Mouse (Mus musculus): ENCODE results near the gene Rbmxl1.
"Not testable (repeated sequence)": the region's sequence is repeated elsewhere in the genome, so short reads cannot be mapped to it uniquely, and the experiment has no call there.

Rbmxl1 gene

DNA sequence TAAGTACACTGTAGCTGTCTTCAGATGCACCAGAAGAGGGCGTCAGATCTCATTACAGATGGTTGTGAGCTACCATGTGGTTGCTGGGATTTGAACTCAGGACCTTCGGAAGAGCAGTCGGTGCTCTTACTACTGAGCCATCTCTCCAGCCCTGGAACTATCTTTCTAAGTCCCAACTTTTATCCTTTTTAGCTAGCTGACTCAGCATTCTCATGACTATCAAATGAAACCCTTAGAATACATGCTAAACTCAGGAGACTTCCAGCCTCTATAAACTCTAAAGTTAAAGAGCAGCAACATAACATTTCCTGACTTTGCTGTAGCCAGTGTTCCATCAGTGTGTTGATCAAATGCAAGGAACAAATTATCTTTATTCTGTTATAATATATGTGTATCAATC lies 12.4 kb downstream of the Rbmxl1 start:
- DNase-seq (ENCODE audit: extremely low spot score, low read depth, low spot score), result not testable (repeated sequence)

DNA sequence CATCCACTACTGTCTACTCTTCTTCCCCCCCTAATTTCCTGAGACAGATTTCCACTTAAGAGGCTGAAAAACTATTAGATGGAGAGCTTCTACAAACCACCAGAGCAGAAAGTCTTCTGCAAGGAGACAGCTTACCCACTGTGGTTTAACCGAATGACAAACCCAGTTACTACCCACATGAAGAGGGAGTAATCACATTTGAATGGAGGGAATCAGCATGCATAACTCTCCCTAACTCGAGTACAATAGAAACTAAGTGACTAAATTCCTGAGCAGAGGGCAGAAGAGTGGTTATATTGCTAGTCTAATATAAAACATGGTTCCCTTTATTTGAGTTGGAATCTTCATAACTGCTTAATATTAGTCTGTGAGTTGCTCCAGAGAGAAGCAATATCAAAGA lies 15.7 kb downstream of the Rbmxl1 start:
- no peak for DNase-seq (ENCODE audit: extremely low spot score, low read depth, low spot score)

DNA sequence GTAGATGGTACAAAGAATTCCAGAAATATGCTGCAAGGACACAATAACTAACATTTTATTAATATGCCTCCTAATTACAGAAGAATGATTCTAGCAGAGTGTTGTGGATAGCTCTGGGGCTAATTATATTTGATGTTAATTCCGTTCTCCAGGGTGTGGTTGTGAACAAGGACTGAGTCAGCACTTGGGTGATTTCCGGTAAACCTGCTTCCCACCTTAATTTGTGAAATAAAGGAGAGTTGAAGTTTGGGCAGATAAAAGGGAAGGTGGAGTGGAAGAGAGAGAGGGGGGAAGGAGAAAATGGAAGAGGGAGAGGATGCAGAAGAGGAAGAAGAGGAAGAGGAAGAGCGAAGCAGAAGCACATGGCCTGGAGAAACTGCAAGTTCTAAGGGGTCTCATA lies 19.0 kb downstream of the Rbmxl1 start:
- DNase-seq (ENCODE audit: extremely low spot score, low read depth, low spot score), result no peak

DNA sequence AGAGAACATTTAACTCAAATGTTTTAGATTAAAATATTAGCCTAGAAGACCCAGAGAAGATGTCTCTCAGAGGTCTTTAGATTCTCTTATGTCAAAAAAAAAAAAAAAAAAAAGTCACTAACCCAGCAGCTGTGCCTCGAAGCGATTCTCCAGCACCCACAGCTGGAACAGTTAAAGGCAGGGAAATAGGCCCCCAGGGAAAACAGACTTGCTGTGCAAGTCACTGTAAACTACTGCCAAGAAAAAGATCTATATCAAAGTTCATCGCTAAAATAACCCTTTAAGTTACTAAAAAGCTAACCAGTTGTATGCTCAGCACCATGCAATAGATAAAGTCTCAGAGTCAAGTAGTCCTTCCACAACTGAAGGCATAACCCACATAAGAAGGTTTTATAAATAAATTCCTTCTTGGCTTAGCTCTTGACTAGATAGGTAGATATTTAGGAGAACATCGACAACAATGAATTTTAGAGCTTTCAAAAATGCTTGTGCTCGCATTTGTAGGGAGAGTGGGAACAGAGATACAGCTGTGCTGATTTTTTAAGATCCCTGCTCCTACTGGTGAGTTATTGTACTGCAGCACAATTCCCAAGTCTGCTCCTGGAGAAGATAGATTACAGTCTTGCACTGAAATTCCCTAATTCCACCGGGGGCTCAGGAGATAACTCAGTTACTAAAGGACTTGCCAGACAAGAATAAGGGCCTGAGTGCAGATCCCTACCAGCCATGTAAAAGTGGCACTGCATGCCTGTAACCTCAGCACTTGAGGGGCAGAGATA lies 31.5 kb downstream of the Rbmxl1 start:
- DNase-seq (ENCODE audit: extremely low spot score, low read depth, low spot score), result peak; percentile 24

DNA sequence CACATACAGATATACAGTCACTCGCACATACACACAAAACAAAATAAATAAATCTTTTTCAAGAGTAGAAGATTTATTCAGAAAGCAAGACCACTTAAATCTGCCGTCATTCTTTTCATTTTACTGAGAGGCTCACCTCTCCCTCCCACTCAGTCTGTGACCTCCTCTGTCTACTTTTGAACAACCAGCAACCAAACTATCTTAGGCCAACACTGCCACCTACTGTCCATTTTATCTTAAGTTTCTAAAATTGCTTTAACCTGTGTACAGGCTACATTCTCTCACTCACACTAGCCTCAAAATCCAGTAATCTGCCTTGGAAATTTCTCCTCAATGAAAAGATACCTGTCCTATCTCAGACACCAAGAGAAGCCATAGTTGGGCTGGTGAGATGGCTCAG lies 40.8 kb downstream of the Rbmxl1 start:
- DNase-seq (ENCODE audit: extremely low spot score, low read depth, low spot score), result no peak

DNA sequence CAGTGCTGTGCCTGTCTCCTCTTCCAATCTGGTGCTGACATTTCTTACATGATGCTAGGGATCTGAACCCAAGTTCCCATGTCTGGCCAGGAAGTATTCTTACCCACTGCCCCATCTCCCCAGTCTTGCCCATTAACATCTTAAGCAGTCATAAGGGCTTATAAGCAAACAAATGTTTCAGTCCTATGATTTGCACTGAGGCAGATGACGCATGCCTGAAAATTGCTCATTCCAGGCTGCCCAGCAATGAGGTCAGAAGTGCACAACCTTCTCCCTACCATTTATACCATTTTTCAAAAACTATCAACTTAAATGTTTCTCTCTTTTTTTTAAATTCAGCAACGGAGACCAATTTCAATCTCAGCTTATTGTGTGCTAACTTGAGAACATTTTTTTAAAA lies 44.8 kb downstream of the Rbmxl1 start:
- no peak for DNase-seq (ENCODE audit: extremely low spot score, low read depth, low spot score)

DNA sequence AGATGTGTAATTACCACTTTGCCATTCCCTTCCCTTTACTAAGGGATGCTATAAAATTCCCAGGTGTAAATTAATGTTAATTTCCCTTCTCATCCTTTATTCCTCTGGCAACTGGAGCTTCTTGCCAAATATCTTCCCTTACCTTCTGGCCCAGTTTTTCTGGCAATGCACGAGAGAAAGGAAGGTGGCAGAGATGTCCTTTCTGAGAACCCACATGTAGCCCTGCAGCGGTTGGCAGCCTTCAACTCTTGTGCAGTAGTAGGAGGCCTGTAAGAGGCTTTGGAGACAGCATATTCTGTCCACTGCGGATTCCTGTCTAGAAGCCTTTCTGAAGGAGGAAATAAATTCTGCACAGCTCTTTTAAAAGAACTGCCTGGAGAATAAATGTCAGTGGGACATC lies 52.3 kb downstream of the Rbmxl1 start:
- no peak for DNase-seq (ENCODE audit: extremely low spot score, low read depth, low spot score)

Data from hindlimb bud, embryonic 11.5 days (tissue).